Mouse (Mus musculus) kidney, embryonic 15.5 days (tissue): ENCODE data around the gene Cdc42se2. TPM values are rescaled to one million over a fixed set of nuclear protein-coding genes. Genes with fewer than 3 reads are reported as not detected.

ENCODE experiments used
- ATAC-seq: fragments of 200-750 bp; cut with Nextera tagmentation; replicated peaks from 2 replicates; pipeline ENCODE4 v1.8.0; 2017; ENCODE audit warnings: moderate TSS enrichment; ENCODE audit not compliant: low FRiP score
- H3K27ac ChIP-seq: fragments of 300-500 bp; sonication (generic); 2 replicates; pipeline ENCODE4 v1.5.1; 2015; ENCODE audit warnings: mild to moderate bottlenecking, inconsistent platforms
- H3K27me3 ChIP-seq: fragments of 300-500 bp; sonication (generic); 2 replicates; pipeline ENCODE4 v1.6.1; 2015; ENCODE audit warnings: inconsistent platforms
- H3K36me3 ChIP-seq: fragments of 300-500 bp; sonication (generic); 2 replicates; pipeline ENCODE4 v1.6.1; 2015; ENCODE audit warnings: inconsistent platforms
- H3K4me1 ChIP-seq: fragments of 300-500 bp; sonication (generic); 2 replicates; pipeline ENCODE4 v1.6.1; 2015; ENCODE audit warnings: inconsistent platforms
- H3K4me2 ChIP-seq: fragments of 300-500 bp; sonication (generic); 2 replicates; pipeline ENCODE4 v1.6.1; 2015; ENCODE audit warnings: moderate library complexity, mild to moderate bottlenecking, inconsistent platforms
- H3K4me3 ChIP-seq: fragments of 300-500 bp; sonication (generic); replicated peaks from 2 replicates; pipeline ENCODE4 v1.5.1; 2015; ENCODE audit warnings: mild to moderate bottlenecking, inconsistent platforms
- H3K9ac ChIP-seq: fragments of 300-500 bp; sonication (generic); 2 replicates; pipeline ENCODE4 v1.6.1; 2015; ENCODE audit warnings: mild to moderate bottlenecking, inconsistent platforms
- H3K9me3 ChIP-seq: fragments of 300-500 bp; sonication (generic); replicated peaks from 2 replicates; pipeline ENCODE4 v1.6.1; 2016; ENCODE audit warnings: inconsistent platforms
- WGBS: fragments of 180-500 bp; shearing (Covaris S2); methylation state at CpG from one replicate; pipeline ENCODE4 v1.1.7; 2015; ENCODE audit warnings: mixed read lengths; 5-methylcytosine and 5-hydroxymethylcytosine counted together
- polyA plus RNA-seq: library from polyadenylated mRNA; unstranded; fragments of >200 nt; fragmentation: Nextera tagmentation; extraction: Ambion mirVana; gene quantifications from 2 replicates; pipeline ENCODE4 v1.2.1, GENCODE M21; 2015

Cdc42se2 gene
- polyA plus RNA-seq, 1 experiment from 2014 or later = 89.2 TPM

DNA sequence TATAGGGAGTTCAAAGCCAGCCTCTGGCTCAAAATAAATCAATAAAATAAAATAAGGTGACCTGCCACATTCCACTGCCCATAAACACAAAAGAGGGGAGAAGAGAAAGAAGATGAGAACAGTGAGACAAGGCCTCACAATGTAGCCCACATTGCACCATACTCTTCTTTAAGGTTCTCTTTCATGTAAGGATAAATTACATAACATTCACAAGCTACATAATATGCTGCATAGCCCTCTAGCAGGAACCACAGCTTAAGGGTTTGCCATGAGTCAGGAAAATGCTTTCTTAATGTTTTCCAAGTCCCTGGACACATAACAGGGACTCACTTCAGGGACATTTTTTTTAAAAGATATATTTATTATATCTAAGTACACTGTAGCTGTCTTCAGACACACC, 15.9 kb downstream of the Cdc42se2 start:
- H3K27me3 ChIP-seq = no peaks in the 10 kb centered on the region
- no peaks in the 10 kb centered on the region for H3K36me3 ChIP-seq
- H3K27ac ChIP-seq = no peak overlapping the region
- no peak for ATAC-seq
- H3K4me2 ChIP-seq = no peak overlapping the region
- no peaks in the 10 kb centered on the region for H3K9me3 ChIP-seq
- H3K4me1 ChIP-seq = peaks cover 21% of the 10 kb centered on the region
- no peak overlapping the region for H3K4me3 ChIP-seq
- H3K9ac ChIP-seq = no peak overlapping the region

DNA sequence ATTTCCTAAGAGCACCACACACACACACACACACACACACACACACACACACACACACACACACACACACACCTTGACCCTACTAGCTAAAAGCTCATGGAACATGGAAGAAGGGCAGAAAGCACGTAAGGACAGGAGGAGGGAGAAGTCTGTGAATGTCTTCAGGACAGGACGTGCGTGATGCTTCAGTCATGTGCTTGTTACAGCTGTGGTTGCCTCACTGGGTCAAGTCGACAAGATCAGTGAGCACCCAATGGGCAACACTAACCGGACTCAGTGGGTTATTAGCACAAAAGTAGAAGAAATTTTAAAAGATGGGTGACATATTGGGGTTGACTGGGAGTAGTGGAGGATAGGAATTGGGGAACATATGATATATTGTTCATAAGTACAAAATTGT, 17.6 kb downstream of the Cdc42se2 start:
- H3K4me3 ChIP-seq = no peak overlapping the region
- H3K4me1 ChIP-seq = peaks cover 11% of the 10 kb centered on the region
- H3K4me2 ChIP-seq = no peak overlapping the region
- H3K36me3 ChIP-seq = no peaks in the 10 kb centered on the region
- no peak overlapping the region for H3K27ac ChIP-seq
- 86% methylated on average over 5 of the region's 5 CpGs for WGBS
- H3K9me3 ChIP-seq = no peaks in the 10 kb centered on the region
- no peak for ATAC-seq
- no peaks in the 10 kb centered on the region for H3K27me3 ChIP-seq
- no peak overlapping the region for H3K9ac ChIP-seq

DNA sequence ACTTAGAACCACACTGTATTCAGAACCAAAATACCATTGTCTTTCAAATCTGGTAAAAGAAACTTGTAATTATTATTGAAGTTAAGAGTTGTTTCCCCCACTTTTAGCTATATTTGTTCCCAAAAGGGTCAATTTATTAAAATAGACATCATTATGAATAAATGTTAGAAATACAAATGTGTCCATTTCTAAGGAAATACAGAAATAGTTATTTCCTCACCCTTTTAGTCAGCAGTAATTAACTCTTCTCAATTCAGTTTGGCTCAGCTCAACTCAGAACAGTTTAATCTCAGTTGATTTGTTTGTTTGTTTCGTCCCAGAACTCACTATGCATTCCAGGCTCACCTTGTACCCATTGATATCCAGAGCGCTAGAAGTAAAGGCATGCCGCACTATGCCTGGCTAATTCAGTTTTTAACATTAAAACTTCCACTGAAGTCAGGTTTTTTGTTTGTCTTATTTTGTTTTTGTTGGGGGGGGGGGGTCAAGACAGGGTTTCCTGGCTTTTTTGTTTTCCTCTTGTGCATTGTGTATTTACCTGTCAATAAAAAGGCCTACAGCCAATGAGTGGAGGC, 19.3 kb downstream of the Cdc42se2 start:
- Histone ChIP-seq H3K27ac (no peak overlapping the region), H3K9ac (no peak overlapping the region), H3K4me2 (no peak overlapping the region), H3K36me3 (no peaks in the 10 kb centered on the region), H3K27me3 (no peaks in the 10 kb centered on the region), H3K4me1 (peaks cover 11% of the 10 kb centered on the region; the same call in 1 of the 2 replicates), H3K9me3 (no peaks in the 10 kb centered on the region), H3K4me3 (no peak overlapping the region)
- no peak for ATAC-seq
- WGBS = 89% methylated on average over 3 of the region's 3 CpGs

DNA sequence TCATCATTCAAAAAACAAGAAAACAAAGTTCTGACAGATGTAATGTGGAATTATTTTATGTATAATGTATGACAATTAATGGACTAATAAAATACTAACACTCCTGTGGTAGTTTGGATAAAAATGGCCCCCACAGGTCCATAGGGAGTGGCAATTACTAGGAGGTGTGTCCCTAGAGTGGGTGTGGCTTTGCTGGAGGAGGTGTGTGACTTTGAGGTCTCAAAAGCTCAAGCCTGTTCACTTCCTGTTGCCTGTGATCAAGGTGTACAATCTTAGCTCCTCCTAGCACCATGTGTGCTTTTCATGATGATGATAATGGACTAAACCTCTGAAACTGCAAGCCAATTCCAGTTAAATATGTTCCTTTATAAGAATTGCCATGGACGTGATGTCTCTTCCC, 22.7 kb downstream of the Cdc42se2 start:
- H3K36me3 ChIP-seq = no peaks in the 10 kb centered on the region
- no peaks in the 10 kb centered on the region for H3K9me3 ChIP-seq
- no peaks in the 10 kb centered on the region for H3K27me3 ChIP-seq
- H3K27ac ChIP-seq = no peak overlapping the region
- H3K9ac ChIP-seq = no peak overlapping the region
- WGBS = 90% methylated on average over 1 of the region's 1 CpGs
- H3K4me1 ChIP-seq = peaks cover 11% of the 10 kb centered on the region; the same call in 1 of the 2 replicates
- no peak overlapping the region for H3K4me2 ChIP-seq
- no peak for ATAC-seq
- H3K4me3 ChIP-seq = no peak overlapping the region

DNA sequence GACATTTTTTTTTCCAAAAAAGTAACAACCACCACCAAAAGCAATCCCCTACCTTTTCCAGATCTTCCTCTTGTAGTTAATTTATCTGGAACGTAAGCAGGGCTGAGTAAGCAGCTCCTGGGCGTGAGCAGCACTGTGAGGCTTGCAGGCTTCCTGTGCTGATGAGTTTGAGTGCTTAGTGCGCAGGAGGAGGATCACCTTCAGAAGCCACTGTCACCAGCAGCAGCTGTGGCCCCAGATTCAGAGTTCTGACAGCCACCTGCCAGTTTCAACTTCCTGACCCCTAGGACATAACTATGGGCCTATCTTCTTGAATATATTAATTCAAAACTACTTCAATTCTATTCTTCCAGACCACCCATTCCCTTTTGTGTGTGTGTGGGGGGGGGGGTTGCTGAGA, 23.4 kb downstream of the Cdc42se2 start:
- 66% methylated on average over 3 of the region's 3 CpGs for WGBS
- no peaks in the 10 kb centered on the region for H3K9me3 ChIP-seq
- no peak overlapping the region for H3K9ac ChIP-seq
- no peaks in the 10 kb centered on the region for H3K27me3 ChIP-seq
- no peak overlapping the region for H3K4me3 ChIP-seq
- H3K4me2 ChIP-seq = no peak overlapping the region
- H3K4me1 ChIP-seq = 0 out of 2 replicates have a peak, but pooled peaks cover 8% of the 10 kb centered on the region
- H3K36me3 ChIP-seq = no peaks in the 10 kb centered on the region
- ATAC-seq = no peak
- no peak overlapping the region for H3K27ac ChIP-seq

DNA sequence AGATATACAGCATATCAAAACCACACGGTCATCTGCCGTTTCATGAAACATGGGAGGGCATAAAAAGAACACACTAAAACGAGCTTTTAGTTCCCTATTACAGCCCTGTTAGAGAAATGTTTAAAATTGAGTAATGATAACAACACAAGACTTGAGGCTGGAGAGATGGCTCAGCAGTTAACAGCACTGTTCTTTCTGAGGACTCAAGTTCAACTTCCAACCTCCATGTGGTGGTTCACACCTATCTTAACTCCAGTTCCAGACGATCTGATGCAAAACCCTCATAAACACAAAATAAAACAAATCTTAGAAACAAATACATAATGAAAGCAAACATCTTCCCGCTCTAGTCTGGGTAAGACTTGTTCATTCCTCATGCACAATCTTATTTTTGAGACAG, 24.7 kb downstream of the Cdc42se2 start:
- Histone ChIP-seq H3K9me3 (no peaks in the 10 kb centered on the region), H3K4me2 (no peak overlapping the region), H3K4me3 (no peak overlapping the region), H3K4me1 (0 out of 2 replicates have a peak, but pooled peaks cover 8% of the 10 kb centered on the region), H3K36me3 (no peaks in the 10 kb centered on the region), H3K27me3 (no peaks in the 10 kb centered on the region), H3K27ac (no peak overlapping the region), H3K9ac (no peak overlapping the region)
- WGBS = 87% methylated on average over 5 of the region's 5 CpGs
- ATAC-seq = no peak

DNA sequence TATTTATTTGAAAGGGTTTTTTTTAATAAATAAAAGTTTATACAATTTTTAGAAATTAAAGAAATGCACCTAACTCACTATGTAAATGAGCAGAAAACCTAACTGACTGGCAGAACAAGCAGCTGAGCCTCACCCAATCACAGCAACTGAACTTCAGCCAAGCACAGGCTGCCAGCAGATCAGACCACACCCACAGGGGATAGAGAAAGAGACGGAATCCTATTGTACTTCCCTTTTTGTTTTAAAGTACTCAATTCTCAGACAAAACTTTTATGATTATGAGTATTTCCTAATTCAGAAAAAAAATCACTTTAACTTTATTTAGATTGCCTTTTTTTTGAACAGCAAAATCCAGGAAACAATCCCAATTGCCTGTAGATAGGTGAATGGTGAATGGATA, 29.5 kb downstream of the Cdc42se2 start:
- no peaks in the 10 kb centered on the region for H3K27me3 ChIP-seq
- no peak overlapping the region for H3K9ac ChIP-seq
- ATAC-seq = no peak
- no peak overlapping the region for H3K4me2 ChIP-seq
- no peaks in the 10 kb centered on the region for H3K9me3 ChIP-seq
- H3K4me1 ChIP-seq = 0 out of 2 replicates have a peak, but pooled peaks cover 6% of the 10 kb centered on the region
- H3K4me3 ChIP-seq = no peak overlapping the region
- WGBS = 59% methylated on average over 1 of the region's 1 CpGs
- H3K27ac ChIP-seq = no peak overlapping the region
- peaks cover 23% of the 10 kb centered on the region for H3K36me3 ChIP-seq

DNA sequence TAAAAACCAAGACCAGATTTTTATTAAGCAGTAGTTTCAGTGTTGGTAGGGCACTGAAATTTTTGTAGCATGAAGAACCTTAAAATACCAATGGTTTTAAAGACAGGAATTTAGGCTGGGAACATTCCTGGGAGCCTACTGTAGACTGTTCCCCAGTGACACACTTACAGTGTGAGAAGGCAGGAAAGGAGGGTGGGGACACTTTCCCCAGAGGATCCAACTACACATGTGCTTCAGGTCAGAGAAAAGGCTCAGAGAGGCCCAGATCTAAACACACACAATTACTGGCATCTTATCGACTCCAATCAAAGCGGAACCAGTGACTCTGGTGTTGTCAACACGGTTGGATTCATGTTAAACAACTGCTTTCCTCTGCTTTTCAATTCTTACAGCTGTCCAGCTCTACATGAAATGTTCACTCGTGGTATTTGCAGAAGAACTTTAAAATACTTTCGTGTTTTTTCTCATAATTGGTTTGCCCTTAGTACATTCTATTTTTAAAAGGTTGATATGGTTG, 32.3 kb downstream of the Cdc42se2 start:
- Histone ChIP-seq H3K4me1 (0 out of 2 replicates have a peak, but pooled peaks cover 3% of the 10 kb centered on the region), H3K36me3 (peaks cover 33% of the 10 kb centered on the region), H3K9ac (no peak overlapping the region), H3K4me3 (no peak overlapping the region), H3K27ac (0 out of 2 replicates have a peak overlapping the region, but pooled peaks have one; percentile 37), H3K4me2 (no peak overlapping the region), H3K27me3 (no peaks in the 10 kb centered on the region), H3K9me3 (no peaks in the 10 kb centered on the region)
- no peak for ATAC-seq
- WGBS = 85% methylated on average over 5 of the region's 5 CpGs

DNA sequence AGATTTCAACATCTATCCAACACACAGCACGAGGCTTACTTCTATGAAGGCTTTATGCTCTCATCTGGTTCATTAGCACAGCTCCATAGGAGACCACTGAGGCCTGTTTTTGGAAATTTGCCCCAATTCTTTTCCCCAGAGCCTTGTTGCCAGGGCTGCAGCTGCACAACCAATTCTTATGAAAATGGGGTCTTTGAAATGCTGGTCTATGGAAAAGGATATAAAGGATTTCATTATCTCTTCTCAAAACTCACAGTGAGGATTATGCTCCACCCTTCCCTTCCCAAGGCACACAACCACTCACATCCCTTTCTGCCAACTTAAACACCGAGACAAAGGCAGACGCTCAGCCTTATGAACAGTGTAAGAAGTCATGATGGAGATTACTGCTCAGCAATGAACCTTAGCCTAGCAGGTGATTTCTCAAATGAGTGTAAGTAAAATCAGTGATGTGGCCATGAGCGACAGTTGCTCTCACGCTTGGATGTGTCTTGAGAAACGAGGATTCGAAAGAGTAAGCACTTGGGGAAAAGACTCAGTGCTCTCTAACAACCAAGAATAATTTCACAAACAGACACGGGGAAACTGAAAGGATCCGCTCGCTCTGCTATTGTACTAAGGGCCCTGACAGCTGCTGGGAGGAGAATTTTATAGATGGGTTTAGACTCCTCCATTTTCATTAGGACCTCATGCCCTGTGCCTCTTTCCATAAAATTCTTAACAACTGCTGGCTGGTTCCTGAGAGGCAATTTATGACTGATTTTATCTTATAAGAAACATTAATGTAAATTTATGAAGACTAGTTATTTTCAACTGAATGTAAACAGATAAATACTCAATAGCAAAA, 33.0 kb downstream of the Cdc42se2 start:
- Histone ChIP-seq H3K27ac (no peak overlapping the region), H3K4me3 (no peak overlapping the region), H3K9ac (no peak overlapping the region), H3K27me3 (no peaks in the 10 kb centered on the region), H3K4me2 (no peak overlapping the region), H3K9me3 (no peaks in the 10 kb centered on the region), H3K36me3 (peaks cover 36% of the 10 kb centered on the region), H3K4me1 (0 out of 2 replicates have a peak, but pooled peaks cover 3% of the 10 kb centered on the region)
- ATAC-seq = no peak
- WGBS = 87% methylated on average over 10 of the region's 10 CpGs

DNA sequence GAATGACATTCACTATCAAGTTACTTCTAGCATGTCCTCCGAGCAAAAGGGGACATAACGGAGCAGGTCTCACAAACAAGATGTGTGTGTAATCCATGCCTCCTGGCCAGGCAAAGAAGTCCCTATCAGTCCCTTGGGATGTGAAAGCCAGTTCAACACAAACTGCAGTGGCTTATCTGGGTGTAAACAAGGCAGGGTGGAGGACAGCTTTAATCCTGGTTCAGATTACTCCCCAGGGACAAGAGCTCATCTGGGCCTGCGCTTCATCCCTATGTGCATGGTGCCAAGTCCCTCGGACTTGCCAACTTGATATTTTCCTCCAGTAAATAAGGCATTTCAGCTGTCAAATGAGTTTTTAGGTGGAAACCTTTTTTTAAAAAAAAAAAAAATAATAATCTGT, 36.0 kb downstream of the Cdc42se2 start:
- 78% methylated on average over 4 of the region's 4 CpGs for WGBS
- Histone ChIP-seq H3K27ac (no peak overlapping the region), H3K36me3 (peaks cover 55% of the 10 kb centered on the region)

DNA sequence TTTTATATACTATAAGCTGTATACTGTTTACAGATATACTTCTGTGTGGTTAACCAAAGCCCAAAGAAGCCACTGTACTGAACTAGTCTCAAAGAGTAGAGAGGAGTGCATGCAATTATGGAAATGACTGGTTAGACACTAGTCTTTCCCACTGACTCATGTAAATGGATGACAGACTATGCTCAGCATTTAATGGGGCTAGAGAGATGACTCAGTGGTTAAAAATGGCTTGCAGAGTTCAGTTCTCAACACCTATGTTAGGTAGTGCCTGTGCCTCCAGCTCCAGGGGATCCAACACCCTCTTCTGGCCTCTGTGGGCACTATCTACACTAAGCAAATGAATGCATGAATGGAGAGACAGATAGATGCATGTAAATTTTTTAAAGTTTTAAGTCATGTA, 38.6 kb downstream of the Cdc42se2 start:
- H3K9ac ChIP-seq = no peak overlapping the region
- no peak overlapping the region for H3K4me2 ChIP-seq
- peaks cover 40% of the 10 kb centered on the region for H3K36me3 ChIP-seq
- H3K4me3 ChIP-seq = no peak overlapping the region
- ATAC-seq = no peak
- no peak overlapping the region for H3K27ac ChIP-seq
- no peaks in the 10 kb centered on the region for H3K27me3 ChIP-seq
- no peaks in the 10 kb centered on the region for H3K9me3 ChIP-seq
- H3K4me1 ChIP-seq = no peaks in the 10 kb centered on the region

More for the DNA sequence above, 36.0 kb downstream of the Cdc42se2 start:
- Histone ChIP-seq H3K9ac (no peak overlapping the region), H3K27me3 (no peaks in the 10 kb centered on the region), H3K4me3 (no peak overlapping the region), H3K9me3 (no peaks in the 10 kb centered on the region), H3K4me1 (0 out of 2 replicates have a peak, but pooled peaks cover 3% of the 10 kb centered on the region), H3K4me2 (no peak overlapping the region)
- ATAC-seq = no peak

DNA sequence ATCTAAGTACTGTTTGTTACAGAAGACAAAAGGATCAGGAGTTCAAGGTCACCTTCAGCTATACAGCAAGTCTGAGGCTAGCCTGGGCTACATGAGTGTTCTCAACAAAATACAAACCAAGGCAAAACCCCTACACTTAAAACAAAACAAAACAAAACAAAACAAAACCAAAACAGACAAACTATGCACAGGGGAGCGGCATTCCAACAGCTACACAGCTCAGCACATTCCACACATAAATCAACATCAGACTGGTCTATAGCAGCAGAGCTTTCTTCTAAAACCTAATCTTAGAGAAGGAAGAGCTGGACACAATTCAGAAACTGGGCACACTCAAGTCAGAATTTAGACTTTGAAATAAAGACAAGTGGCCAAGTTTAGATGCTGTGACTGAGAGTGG, 43.2 kb downstream of the Cdc42se2 start:
- Histone ChIP-seq H3K4me3 (no peak overlapping the region), H3K9ac (no peak overlapping the region), H3K36me3 (peaks cover 27% of the 10 kb centered on the region), H3K27me3 (no peaks in the 10 kb centered on the region), H3K4me2 (no peak overlapping the region), H3K9me3 (no peaks in the 10 kb centered on the region), H3K27ac (peak overlapping the region; percentile 15; the same call in 1 of the 2 replicates), H3K4me1 (0 out of 2 replicates have a peak, but pooled peaks cover 2% of the 10 kb centered on the region)
- WGBS = 58% methylated on average over 1 of the region's 1 CpGs
- no peak for ATAC-seq
